Mouse (Mus musculus) heart, adult 11 months (tissue): ENCODE results near the gene Gm7030.

Source experiments
- DNase-seq: peaks from one replicate; pipeline ENCODE4 v3.0.0; 2022

The Gm7030 gene

DNA sequence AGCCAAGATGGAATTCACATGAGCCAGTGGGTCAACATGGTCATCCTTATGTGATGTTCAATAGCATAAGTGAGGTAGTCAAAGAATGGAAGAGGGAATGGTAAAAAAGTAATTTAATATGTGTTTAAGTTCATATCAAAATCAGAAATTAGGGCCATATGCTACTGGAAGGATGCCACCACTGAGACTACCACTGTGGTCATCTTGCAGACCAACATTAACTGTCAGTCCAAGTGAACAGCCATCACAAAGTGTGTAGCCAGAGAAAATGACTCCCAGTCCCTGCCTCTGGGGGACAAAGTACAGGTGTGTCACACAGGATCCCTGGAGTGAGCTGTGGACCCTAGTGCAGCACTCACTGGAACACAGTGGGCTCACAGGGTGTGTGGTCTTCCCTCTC, 47.3 kb downstream of the Gm7030 start:
- DNase-seq: peak; percentile 61

DNA sequence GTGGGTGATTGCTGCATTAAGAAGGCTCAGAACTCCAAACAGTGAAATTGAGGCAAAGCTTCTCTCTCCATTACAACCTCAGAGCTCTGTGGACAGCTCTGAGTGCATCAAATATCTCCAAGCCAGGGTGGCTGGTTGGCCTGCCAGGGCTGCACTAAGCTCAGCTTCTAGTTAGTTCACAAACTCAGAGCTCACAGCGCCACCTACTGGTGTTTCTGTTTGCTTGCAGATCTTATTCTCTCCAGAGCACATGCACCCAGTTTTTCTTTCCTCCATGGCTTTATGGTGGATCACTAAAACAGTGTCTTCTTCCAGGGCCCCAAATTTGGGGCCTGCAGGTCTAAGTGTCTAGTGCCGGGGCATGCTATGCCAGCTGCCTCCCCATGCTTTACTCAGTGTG, 68.4 kb downstream of the Gm7030 start:
- DNase-seq: peak; percentile 96
